Mouse (Mus musculus) heart, embryonic 14.5 days (tissue): ENCODE results near the gene Itih5. TPM values are rescaled to one million over a fixed set of nuclear protein-coding genes. Genes with fewer than 3 reads are reported as not detected.

Source experiments
- ATAC-seq: fragments of 200-750 bp; cut with Nextera tagmentation; 2 replicates; pipeline ENCODE4 v1.8.0; 2017; ENCODE audit warnings: low read depth, moderate TSS enrichment; ENCODE audit not compliant: insufficient number of reproducible peaks, insufficient read depth, low FRiP score
- H3K27ac ChIP-seq, 2 experiments: fragments of 200-500 bp in 1 of 2; fragments of 300-500 bp in 1 of 2; sonication (generic) in 1 of 2; replicated peaks in 1 of 2; 2 replicates each; pipeline ENCODE4 v1.5.1; 2012 to 2014; ENCODE audit warnings: low read depth in 2 of 2, low read length in 2 of 2, control low read depth in 1 of 2, mild to moderate bottlenecking in 1 of 2, mixed read lengths in 1 of 2; ENCODE audit not compliant: control insufficient read depth in 1 of 2, insufficient read depth in 1 of 2
- H3K27me3 ChIP-seq: fragments of 300-500 bp; sonication (generic); 2 replicates; pipeline ENCODE4 v1.6.1; 2014; ENCODE audit warnings: mild to moderate bottlenecking, low read length, control low read depth; ENCODE audit not compliant: control insufficient read depth, insufficient read depth
- H3K36me3 ChIP-seq: fragments of 300-500 bp; sonication (generic); 2 replicates; pipeline ENCODE4 v1.6.1; 2014; ENCODE audit warnings: mild to moderate bottlenecking, control low read depth, low read length, mixed read lengths; ENCODE audit not compliant: control insufficient read depth, insufficient read depth
- H3K4me1 ChIP-seq, 2 experiments: fragments of 200-500 bp in 1 of 2; fragments of 300-500 bp in 1 of 2; sonication (generic) in 1 of 2; 2 replicates each; pipeline ENCODE4 v1.6.1; 2012 to 2014; ENCODE audit warnings: low read length in 2 of 2, control low read depth in 1 of 2, mixed read lengths in 1 of 2; ENCODE audit not compliant: control insufficient read depth in 2 of 2, insufficient read depth in 2 of 2
- H3K4me2 ChIP-seq: fragments of 300-500 bp; sonication (generic); 2 replicates; pipeline ENCODE4 v1.6.1; 2014; ENCODE audit warnings: mild to moderate bottlenecking, low read length
- H3K4me3 ChIP-seq, 2 experiments: fragments of 200-500 bp in 1 of 2; fragments of 300-500 bp in 1 of 2; sonication (generic) in 1 of 2; 2 replicates each; pipeline ENCODE4 v1.5.1; 2012 to 2014; ENCODE audit warnings: low read length in 2 of 2, mild to moderate bottlenecking in 2 of 2, control low read depth in 1 of 2, low read depth in 1 of 2, moderate library complexity in 1 of 2; ENCODE audit not compliant: control insufficient read depth in 1 of 2, insufficient read depth in 1 of 2
- H3K9ac ChIP-seq: fragments of 300-500 bp; sonication (generic); 2 replicates; pipeline ENCODE4 v1.6.1; 2014; ENCODE audit warnings: mild to moderate bottlenecking, low read length
- H3K9me3 ChIP-seq: fragments of 300-500 bp; sonication (generic); 2 replicates; pipeline ENCODE4 v1.6.1; 2016; ENCODE audit warnings: low read length, control low read depth; ENCODE audit not compliant: control insufficient read depth
- WGBS: fragments of 180-500 bp; shearing (Covaris S2); extraction: QIAGEN DNeasy Blood & Tissue Kit; methylation state at CpG from one replicate; pipeline ENCODE4 v1.1.7; 2014; 5-methylcytosine and 5-hydroxymethylcytosine counted together
- polyA plus RNA-seq: library from polyadenylated mRNA; unstranded; fragments of >200 nt; fragmentation: Nextera tagmentation; extraction: Ambion mirVana; gene quantifications from 2 replicates; pipeline ENCODE4 v1.2.1, GENCODE M21; 2014

Itih5 gene
- polyA plus RNA-seq, 1 experiment from 2014 or later: 6.1 TPM

DNA sequence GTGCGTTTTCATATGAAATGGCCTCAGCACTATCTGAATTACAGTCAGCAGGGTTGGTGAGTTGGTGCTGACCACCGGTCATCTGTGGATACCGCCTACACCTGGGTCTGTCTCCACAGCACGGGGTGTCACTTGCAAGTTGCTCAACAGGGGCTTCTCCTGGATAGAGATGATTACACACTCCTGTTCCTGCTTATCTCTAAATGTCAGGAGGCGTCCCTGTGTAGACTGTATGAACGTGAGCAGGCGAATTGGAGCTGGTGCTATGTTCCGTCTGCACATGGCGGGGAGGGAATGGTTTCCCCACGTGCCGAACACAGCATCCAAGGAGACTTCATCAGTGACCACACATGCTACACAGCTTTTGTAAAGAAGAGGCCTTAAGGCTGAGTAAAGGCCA, 13.9 kb downstream of the Itih5 start:
- Histone ChIP-seq H3K27ac (no peak overlapping the region), H3K36me3 (no peaks in the 10 kb centered on the region), H3K4me2 (no peak overlapping the region), H3K4me3 (no peak overlapping the region), H3K4me1 (0 out of 4 replicates have a peak, but pooled peaks cover 0 to 3% of the 10 kb centered on the region in 2 experiments), H3K9me3 (no peaks in the 10 kb centered on the region), H3K9ac (no peak overlapping the region), H3K27me3 (no peaks in the 10 kb centered on the region)
- WGBS: 80% methylated on average over 11 of the region's 11 CpGs
- ATAC-seq: no peak

DNA sequence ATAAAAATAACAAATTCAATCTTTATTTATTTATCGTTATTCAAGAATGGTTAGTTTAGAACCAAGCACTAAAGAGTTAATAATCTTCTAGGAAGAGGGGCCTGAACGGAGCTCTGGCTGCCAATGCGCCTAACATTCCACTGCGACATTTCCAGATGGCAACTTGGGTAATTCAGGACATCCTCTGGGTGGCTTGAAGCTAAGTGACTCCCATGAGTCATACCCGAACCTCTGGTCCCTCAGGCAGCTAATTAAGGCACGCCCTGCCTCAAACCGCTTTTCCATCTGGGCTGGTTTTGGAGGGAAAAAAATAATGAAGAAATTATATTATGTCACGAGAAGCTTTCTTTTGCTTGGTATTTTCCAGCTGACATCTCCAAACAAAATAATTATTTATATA, 14.6 kb downstream of the Itih5 start:
- 56% methylated on average over 8 of the region's 8 CpGs for WGBS
- H3K9ac ChIP-seq: no peak overlapping the region
- H3K4me1 ChIP-seq: 0 out of 4 replicates have a peak, but pooled peaks cover 0 to 3% of the 10 kb centered on the region in 2 experiments
- no peak overlapping the region for H3K4me2 ChIP-seq
- no peak overlapping the region for H3K4me3 ChIP-seq
- H3K27ac ChIP-seq: no peak overlapping the region
- ATAC-seq: no peak
- no peaks in the 10 kb centered on the region for H3K9me3 ChIP-seq
- H3K36me3 ChIP-seq: no peaks in the 10 kb centered on the region
- no peaks in the 10 kb centered on the region for H3K27me3 ChIP-seq

DNA sequence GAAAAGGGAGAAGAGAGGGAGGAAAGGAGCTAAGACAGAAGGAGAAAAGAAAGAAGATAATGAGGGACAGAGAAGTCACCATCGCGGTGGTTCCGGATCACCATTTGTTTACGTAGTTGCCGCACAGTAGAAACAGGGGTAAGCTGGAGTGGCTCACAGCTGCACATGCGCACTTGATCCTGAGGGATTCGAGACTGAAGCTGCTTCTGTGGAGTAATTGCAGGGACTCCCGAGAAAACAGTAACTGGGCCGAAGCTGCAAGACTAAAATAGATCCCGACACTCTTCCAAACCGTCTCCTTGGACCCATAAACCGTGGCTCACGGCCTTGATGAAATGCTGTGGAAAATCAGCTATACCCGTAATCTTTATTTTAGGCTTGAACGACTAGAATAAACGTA, 16.6 kb downstream of the Itih5 start:
- Histone ChIP-seq H3K9ac (no peak overlapping the region), H3K4me1 (0 out of 4 replicates have a peak, but pooled peaks cover 0 to 3% of the 10 kb centered on the region in 2 experiments), H3K4me2 (no peak overlapping the region), H3K9me3 (no peaks in the 10 kb centered on the region), H3K4me3 (no peak overlapping the region), H3K36me3 (no peaks in the 10 kb centered on the region), H3K27me3 (no peaks in the 10 kb centered on the region), H3K27ac (no peak overlapping the region)
- WGBS: 88% methylated on average over 16 of the region's 16 CpGs
- ATAC-seq: no peak

DNA sequence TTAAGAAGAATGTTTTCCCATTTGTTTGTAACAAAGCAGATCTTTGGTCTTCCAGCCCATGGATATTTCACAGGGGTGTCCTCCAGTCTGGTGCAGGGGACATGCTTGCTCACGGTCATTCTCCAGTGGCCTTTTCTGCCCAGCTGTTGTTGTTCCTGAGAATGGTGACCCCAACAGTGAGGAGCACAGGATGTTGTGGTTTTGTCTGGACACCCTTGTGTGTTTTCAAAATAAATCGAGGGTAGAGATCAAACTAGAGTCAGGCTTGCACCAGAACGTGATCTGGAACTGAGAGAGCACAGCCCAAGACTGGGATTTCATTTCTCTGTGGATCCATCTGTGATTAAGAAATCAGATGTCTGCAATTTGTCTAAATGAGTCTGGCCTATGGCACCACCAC, 40.2 kb downstream of the Itih5 start:
- H3K27ac ChIP-seq: no peak overlapping the region
- WGBS: 48% methylated on average over 3 of the region's 3 CpGs
- H3K4me2 ChIP-seq: no peak overlapping the region
- no peak for ATAC-seq
- no peak overlapping the region for H3K9ac ChIP-seq
- no peaks in the 10 kb centered on the region for H3K36me3 ChIP-seq
- no peaks in the 10 kb centered on the region for H3K4me1 ChIP-seq
- H3K4me3 ChIP-seq: no peak overlapping the region
- H3K9me3 ChIP-seq: no peaks in the 10 kb centered on the region
- H3K27me3 ChIP-seq: no peaks in the 10 kb centered on the region

DNA sequence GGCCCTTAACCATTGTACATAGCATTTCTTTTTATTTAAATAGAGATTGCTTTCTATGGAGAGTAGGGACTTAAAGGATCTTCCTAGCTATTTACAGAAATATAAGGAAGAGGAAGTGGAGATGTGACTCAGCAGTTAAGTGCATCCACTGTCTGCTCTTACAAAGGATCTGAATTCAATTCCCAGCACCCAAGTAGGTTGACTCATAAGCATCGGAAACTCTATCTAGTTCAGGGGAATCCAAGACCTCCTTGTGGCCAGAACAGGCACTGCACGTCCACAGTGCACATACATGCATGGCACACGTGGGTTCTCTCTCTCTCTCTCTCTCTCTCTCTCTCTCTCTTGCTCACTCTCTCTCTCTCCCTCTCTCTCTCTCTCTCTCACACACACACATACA, 41.8 kb downstream of the Itih5 start:
- Histone ChIP-seq H3K4me1 (no peaks in the 10 kb centered on the region), H3K9me3 (no peaks in the 10 kb centered on the region), H3K9ac (no peak overlapping the region), H3K27me3 (no peaks in the 10 kb centered on the region), H3K4me2 (no peak overlapping the region), H3K27ac (no peak overlapping the region), H3K36me3 (no peaks in the 10 kb centered on the region), H3K4me3 (no peak overlapping the region)
- ATAC-seq: no peak
- 68% methylated on average over 3 of the region's 3 CpGs for WGBS

DNA sequence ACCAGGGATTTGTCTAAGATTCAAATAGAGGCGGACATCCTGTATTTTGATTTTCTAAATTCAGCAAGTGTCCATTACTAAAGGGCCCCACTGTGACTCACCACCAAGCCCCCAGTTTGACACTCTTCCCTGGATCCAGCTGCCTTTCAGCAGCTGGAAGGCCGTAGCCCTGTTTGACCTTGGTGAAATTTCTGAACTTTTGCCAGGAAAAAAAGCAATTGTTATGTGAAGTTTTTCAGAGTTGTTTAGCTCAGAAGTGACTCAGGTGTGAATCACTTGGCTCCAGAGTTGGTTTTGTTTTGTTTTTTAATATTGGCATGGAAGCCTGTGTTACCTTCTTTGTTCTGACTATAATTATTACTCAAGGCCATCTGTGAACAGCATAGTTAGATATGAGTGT, 46.0 kb downstream of the Itih5 start:
- no peak for ATAC-seq
- 67% methylated on average over 2 of the region's 2 CpGs for WGBS
- Histone ChIP-seq H3K27ac (no peak overlapping the region), H3K4me1 (no peaks in the 10 kb centered on the region), H3K27me3 (no peaks in the 10 kb centered on the region), H3K9ac (no peak overlapping the region), H3K4me3 (no peak overlapping the region), H3K36me3 (no peaks in the 10 kb centered on the region), H3K4me2 (no peak overlapping the region), H3K9me3 (no peaks in the 10 kb centered on the region)

DNA sequence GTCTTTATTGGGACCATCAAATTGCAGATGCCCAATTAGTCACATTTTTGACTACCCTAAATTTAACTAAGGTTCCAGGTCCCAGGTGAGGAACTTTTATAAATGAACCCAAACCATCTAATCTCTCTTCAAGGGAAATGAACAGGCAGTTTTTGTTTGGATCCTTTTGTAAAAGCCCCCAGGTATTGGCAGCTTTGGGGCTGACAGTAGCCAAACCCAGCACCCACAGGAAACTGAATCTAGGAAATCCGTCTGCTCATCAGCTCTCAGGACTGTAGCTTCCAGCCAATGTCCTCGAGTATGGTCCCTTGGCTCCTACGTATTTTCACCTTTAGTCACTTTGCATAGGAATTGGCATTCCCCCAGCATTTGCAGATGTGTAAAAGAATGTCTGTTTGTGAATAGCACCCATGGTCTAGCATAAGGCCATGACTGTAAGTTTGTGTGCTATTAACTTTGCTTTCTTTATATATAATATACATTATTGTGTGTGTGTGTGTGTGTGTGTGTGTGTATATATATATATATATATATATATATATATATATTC, 47.4 kb downstream of the Itih5 start:
- no peaks in the 10 kb centered on the region for H3K36me3 ChIP-seq
- no peak for ATAC-seq
- H3K9ac ChIP-seq: no peak overlapping the region
- H3K27me3 ChIP-seq: no peaks in the 10 kb centered on the region
- no peaks in the 10 kb centered on the region for H3K4me1 ChIP-seq
- WGBS: 52% methylated on average over 3 of the region's 3 CpGs
- no peaks in the 10 kb centered on the region for H3K9me3 ChIP-seq
- no peak overlapping the region for H3K4me3 ChIP-seq
- no peak overlapping the region for H3K27ac ChIP-seq
- H3K4me2 ChIP-seq: no peak overlapping the region

DNA sequence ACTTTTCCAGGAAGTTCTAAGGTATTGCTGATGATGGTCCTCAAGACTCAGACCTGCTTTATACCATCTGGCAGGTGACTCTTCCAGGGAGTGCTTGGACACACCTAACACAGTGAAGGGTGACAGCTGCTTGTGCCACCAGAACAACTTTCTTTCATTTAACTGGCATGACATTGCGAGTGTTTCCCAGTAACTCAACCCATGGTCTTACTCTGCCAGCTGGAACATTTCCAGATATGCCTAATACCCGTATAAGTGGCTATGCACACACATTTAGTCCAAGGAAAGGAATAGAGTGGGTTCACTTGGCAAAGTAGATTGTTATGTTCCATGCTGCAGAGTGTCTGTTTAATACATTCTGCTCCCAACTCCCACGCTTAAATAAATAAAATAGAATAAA, 50.9 kb downstream of the Itih5 start:
- H3K36me3 ChIP-seq: no peaks in the 10 kb centered on the region
- no peaks in the 10 kb centered on the region for H3K9me3 ChIP-seq
- no peak overlapping the region for H3K9ac ChIP-seq
- no peak overlapping the region for H3K4me2 ChIP-seq
- no peak overlapping the region for H3K27ac ChIP-seq
- H3K4me1 ChIP-seq: no peaks in the 10 kb centered on the region
- no peaks in the 10 kb centered on the region for H3K27me3 ChIP-seq
- no peak overlapping the region for H3K4me3 ChIP-seq
- no peak for ATAC-seq
- 71% methylated on average over 3 of the region's 3 CpGs for WGBS
